Mouse (Mus musculus) ES-Bruce4 (cell line): ENCODE measurements around the gene Hoxb6. TPM values are rescaled to one million over a fixed set of nuclear protein-coding genes. Genes with fewer than 3 reads are reported as not detected.

Experiments used
- H3K27ac ChIP-seq: 2 replicates; pipeline ENCODE4 v1.5.1; 2012; ENCODE audit warnings: low read length, inconsistent platforms; ENCODE audit not compliant: insufficient read depth
- H3K27me3 ChIP-seq: 2 replicates; pipeline ENCODE4 v1.6.1; 2012; ENCODE audit warnings: mild to moderate bottlenecking, low read length, inconsistent platforms; ENCODE audit not compliant: control insufficient read depth, poor library complexity, insufficient read depth, severe bottlenecking
- H3K36me3 ChIP-seq: 2 replicates; pipeline ENCODE4 v1.6.1; 2012; ENCODE audit warnings: inconsistent platforms, mild to moderate bottlenecking, low read length, moderate library complexity; ENCODE audit not compliant: control insufficient read depth, poor library complexity, insufficient read depth, severe bottlenecking
- H3K4me1 ChIP-seq: one replicate; pipeline ENCODE4 v1.8.1; 2011; ENCODE audit warnings: low read length; ENCODE audit not compliant: control insufficient read depth, insufficient read depth
- H3K4me3 ChIP-seq: 2 replicates; pipeline ENCODE4 v1.5.1; 2011; ENCODE audit warnings: low read depth, mild to moderate bottlenecking, low read length
- H3K9ac ChIP-seq: 2 replicates; pipeline ENCODE4 v1.6.1; 2012; ENCODE audit warnings: low read depth, mild to moderate bottlenecking, inconsistent platforms; ENCODE audit not compliant: poor library complexity, severe bottlenecking
- H3K9me3 ChIP-seq: replicated peaks from 2 replicates; pipeline ENCODE4 v1.6.1; 2012; ENCODE audit warnings: mild to moderate bottlenecking, low read length, inconsistent platforms; ENCODE audit not compliant: control insufficient read depth, poor library complexity, insufficient read depth, severe bottlenecking
- CTCF ChIP-seq: IDR thresholded peaks from one replicate; pipeline ENCODE4 v1.8.1; 2011; ENCODE audit warnings: low read depth, low read length
- EP300 ChIP-seq: IDR thresholded peaks from 2 replicates; pipeline ENCODE4 v1.6.1; 2011; ENCODE audit warnings: low read depth, low read length; ENCODE audit not compliant: insufficient read depth
- POLR2A ChIP-seq: IDR thresholded peaks from one replicate; pipeline ENCODE4 v1.8.1; 2011; ENCODE audit warnings: low read length; ENCODE audit not compliant: insufficient read depth
- polyA plus RNA-seq: library from polyadenylated mRNA; stranded (reverse); fragments of >200 nt; gene quantifications from 2 replicates; pipeline ENCODE4 v1.2.4, GENCODE M21; 2011; ENCODE audit warnings: low read depth; ENCODE audit not compliant: missing spikeins, insufficient read depth, insufficient read length

The Hoxb6 gene
- polyA plus RNA-seq, 1 experiment, result not detected

- no peak overlapping the region for H3K9ac ChIP-seq
Measured at GRCm38 (mm10) chr11:96282795-96283430, 9.4 kb upstream of the Hoxb6 start.

GRCm38 (mm10) chr11:96284041-96284749 lies 8.1 kb upstream of the Hoxb6 start:
- Histone ChIP-seq H3K4me1 (no peaks in the 10 kb centered on the region), H3K27ac (no peak overlapping the region), H3K9me3 (no peaks in the 10 kb centered on the region), H3K9ac (no peak overlapping the region), H3K27me3 (peaks cover 73% of the 10 kb centered on the region), H3K36me3 (no peaks in the 10 kb centered on the region), H3K4me3 (peak overlapping the region; percentile 44)
- TF ChIP-seq CTCF (no peak), POLR2A (no peak), EP300 (no peak)

More at GRCm38 (mm10) chr11:96282795-96283430, 9.4 kb upstream of the Hoxb6 start:
- H3K27me3 ChIP-seq, result peaks cover 65% of the 10 kb centered on the region
- no peak overlapping the region for H3K4me3 ChIP-seq
- no peak overlapping the region for H3K27ac ChIP-seq
- H3K4me1 ChIP-seq, result no peaks in the 10 kb centered on the region
- no peaks in the 10 kb centered on the region for H3K9me3 ChIP-seq
- no peaks in the 10 kb centered on the region for H3K36me3 ChIP-seq
- TF ChIP-seq POLR2A (no peak), CTCF (no peak), EP300 (no peak)

GRCm38 (mm10) chr11:96284774-96285734 lies 7.2 kb upstream of the Hoxb6 start:
- TF ChIP-seq EP300, result no peak
- no peak for TF ChIP-seq POLR2A
- TF ChIP-seq CTCF, result no peak
- H3K36me3 ChIP-seq, result no peaks in the 10 kb centered on the region
- H3K27ac ChIP-seq, result no peak overlapping the region
- H3K4me3 ChIP-seq, result 0 out of 2 replicates have a peak overlapping the region, but pooled peaks have one; percentile 14
- H3K9me3 ChIP-seq, result no peaks in the 10 kb centered on the region
- no peaks in the 10 kb centered on the region for H3K4me1 ChIP-seq
- H3K9ac ChIP-seq, result no peak overlapping the region
- H3K27me3 ChIP-seq, result peaks cover 69% of the 10 kb centered on the region

GRCm38 (mm10) chr11:96285771-96286738 lies 6.2 kb upstream of the Hoxb6 start, which contains the start of gene Hoxb7:
Gene Hoxb7 (plus strand): TSS chr11:96286623.
- Histone ChIP-seq H3K9me3 (no peaks in the 10 kb centered on the region), H3K27ac (no peak within 1 kb of the TSS), H3K4me3 (peak within 1 kb of the TSS; percentile 60), H3K36me3 (no peaks in the 10 kb centered on the region), H3K27me3 (peaks cover 71% of the 10 kb centered on the region), H3K4me1 (no peaks in the 10 kb centered on the region), H3K9ac (peak within 1 kb of the TSS; percentile 64)
- no peak for TF ChIP-seq EP300
- TF ChIP-seq CTCF, result no peak
- no peak for TF ChIP-seq POLR2A
